Mouse (Mus musculus): ENCODE data around the gene Mapk13. TPM values are rescaled to one million over a fixed set of nuclear protein-coding genes. Genes with fewer than 3 reads are reported as not detected.

Mapk13 gene
- polyA plus RNA-seq (2017; shearing (Covaris generic)), result not detected

GRCm38 (mm10) chr17:28769121-28769874, at the start of gene Mapk13:
TSS of gene Mapk13 (plus strand) at chr17:28769297.

GRCm38 (mm10) chr17:28725783-28726182, 43.3 kb upstream of the Mapk13 start, which contains the start of gene AC170998.1:
TSS of gene AC170998.1 (plus strand) at chr17:28726083.

GRCm38 (mm10) chr17:28800671-28801412, 31.7 kb downstream of the Mapk13 start, which contains the start of gene Brpf3:
TSS of gene Brpf3 (plus strand) at chr17:28801090.

Other genes starting within 250 kb of the Mapk13 start
- not detected for gene Armc12, start 238.5 kb upstream of the Mapk13 start, polyA plus RNA-seq (2017; shearing (Covaris generic))
- gene Clpsl2, start 219.9 kb upstream of the Mapk13 start, polyA plus RNA-seq (2017; shearing (Covaris generic)), result not detected
- gene Clps, start 208.5 kb upstream of the Mapk13 start, polyA plus RNA-seq (2017; shearing (Covaris generic)), result not detected
- 1.4 TPM for gene Lhfpl5, start 193.7 kb upstream of the Mapk13 start, polyA plus RNA-seq (2017; shearing (Covaris generic))
- gene Srpk1, start 146.6 kb upstream of the Mapk13 start, polyA plus RNA-seq (2017; shearing (Covaris generic)), result 221 TPM
- 0.45 TPM for gene Slc26a8, start 79.1 kb upstream of the Mapk13 start, polyA plus RNA-seq (2017; shearing (Covaris generic))
- gene Mapk14, start 78.0 kb upstream of the Mapk13 start, polyA plus RNA-seq (2017; shearing (Covaris generic)), result 12.9 TPM
- gene AC170998.1, start 43.2 kb upstream of the Mapk13 start, polyA plus RNA-seq (2017; shearing (Covaris generic)), result 7.9 TPM
- gene Brpf3, start 31.8 kb downstream of the Mapk13 start, polyA plus RNA-seq (2017; shearing (Covaris generic)), result 2.5 TPM
- not detected for gene Pnpla1, start 89.1 kb downstream of the Mapk13 start, polyA plus RNA-seq (2017; shearing (Covaris generic))
- gene 4930539E08Rik, start 146.0 kb downstream of the Mapk13 start, polyA plus RNA-seq (2017; shearing (Covaris generic)), result 3.4 TPM
- not detected for gene Pxt1, start 174.5 kb downstream of the Mapk13 start, polyA plus RNA-seq (2017; shearing (Covaris generic))
- 84.4 TPM for gene Kctd20, start 182.7 kb downstream of the Mapk13 start, polyA plus RNA-seq (2017; shearing (Covaris generic))
- 261 TPM for gene Stk38, start 238.7 kb downstream of the Mapk13 start, polyA plus RNA-seq (2017; shearing (Covaris generic))